Mouse (Mus musculus) MEL (cell line): ENCODE results near the gene Pard3b. TPM values are rescaled to one million over a fixed set of nuclear protein-coding genes. Genes with fewer than 3 reads are reported as not detected.

Source experiments
- DNase-seq: peaks from one replicate; pipeline ENCODE4 v3.0.0; 2011; ENCODE audit warnings: low read depth, low spot score
- H3K27ac ChIP-seq: 2 replicates; pipeline ENCODE4 v1.5.1; 2012; ENCODE audit warnings: low read depth, mild to moderate bottlenecking, control low read depth, low read length, moderate library complexity; ENCODE audit not compliant: control insufficient read depth
- H3K27me3 ChIP-seq, 2 experiments: fragments of 150-350 bp in 1 of 2; sonication (generic) in 1 of 2; 2 replicates each; pipeline ENCODE4 v1.6.1; 2012; ENCODE audit warnings: low read length in 2 of 2, mild to moderate bottlenecking in 2 of 2, improper control_type of control experiment in 1 of 2, moderate library complexity in 1 of 2; ENCODE audit not compliant: insufficient read depth in 2 of 2, control insufficient read depth in 1 of 2
- H3K36me3 ChIP-seq, 2 experiments: 2 replicates each; pipeline ENCODE4 v1.6.1; 2012 to 2014; ENCODE audit warnings: low read length in 2 of 2, improper control_type of control experiment in 1 of 2, inconsistent platforms in 1 of 2, mild to moderate bottlenecking in 1 of 2; ENCODE audit not compliant: insufficient read depth in 2 of 2, control insufficient read depth in 1 of 2
- H3K4me1 ChIP-seq, 2 experiments: fragments of 150-350 bp in 1 of 2; sonication (generic) in 1 of 2; 2 replicates each; pipeline ENCODE4 v1.6.1; 2012; ENCODE audit warnings: low read length in 2 of 2, improper control_type of control experiment in 1 of 2, mild to moderate bottlenecking in 1 of 2; ENCODE audit not compliant: insufficient read depth in 2 of 2, control insufficient read depth in 1 of 2
- H3K4me3 ChIP-seq, 2 experiments: fragments of 150-350 bp in 1 of 2; sonication (generic) in 1 of 2; 2 replicates each; pipeline ENCODE4 v1.5.1; 2012; ENCODE audit warnings: low read depth in 2 of 2, low read length in 2 of 2, mild to moderate bottlenecking in 2 of 2, moderate library complexity in 2 of 2, control low read depth in 1 of 2, improper control_type of control experiment in 1 of 2; ENCODE audit not compliant: control insufficient read depth in 1 of 2, insufficient read depth in 1 of 2
- H3K79me2 ChIP-seq: 2 replicates; pipeline ENCODE4 v1.6.1; 2012; ENCODE audit warnings: mild to moderate bottlenecking, low read length, moderate library complexity; ENCODE audit not compliant: control insufficient read depth, poor library complexity, insufficient read depth
- H3K9ac ChIP-seq: 2 replicates; pipeline ENCODE4 v1.6.1; 2012; ENCODE audit warnings: low read depth, mild to moderate bottlenecking, control low read depth, low read length, moderate library complexity; ENCODE audit not compliant: control insufficient read depth, poor library complexity, severe bottlenecking
- H3K9me3 ChIP-seq: fragments of 150-350 bp; sonication (generic); replicated peaks from 2 replicates; pipeline ENCODE4 v1.6.1; 2012; ENCODE audit warnings: mild to moderate bottlenecking, low read length, improper control_type of control experiment, moderate library complexity; ENCODE audit not compliant: insufficient read depth
- BHLHE40 ChIP-seq: IDR thresholded peaks from 2 replicates; pipeline ENCODE4 v1.6.1; 2012; ENCODE audit warnings: low read depth, mild to moderate bottlenecking, inconsistent platforms, low read length, improper control_type of control experiment, borderline replicate concordance
- CHD2 ChIP-seq: IDR thresholded peaks from 2 replicates; pipeline ENCODE4 v1.6.1; 2011; ENCODE audit warnings: low read length, improper control_type of control experiment
- E2F4 ChIP-seq: IDR thresholded peaks from 2 replicates; pipeline ENCODE4 v1.6.1; 2011; ENCODE audit warnings: low read depth, low read length, improper control_type of control experiment, borderline replicate concordance
- ELF1 ChIP-seq: IDR thresholded peaks from 2 replicates; pipeline ENCODE4 v1.6.1; 2014; ENCODE audit warnings: low read depth, mild to moderate bottlenecking, inconsistent platforms, low read length, improper control_type of control experiment, moderate library complexity
- EP300 ChIP-seq, 2 experiments: IDR thresholded peaks; 2 replicates each; pipeline ENCODE4 v1.6.1; 2011; ENCODE audit warnings: improper control_type of control experiment in 2 of 2, low read length in 2 of 2, low read depth in 1 of 2, mild to moderate bottlenecking in 1 of 2
- ETS1 ChIP-seq: IDR thresholded peaks from 2 replicates; pipeline ENCODE4 v1.6.1; 2012; ENCODE audit warnings: low read depth, mild to moderate bottlenecking, inconsistent platforms, low read length, improper control_type of control experiment, moderate library complexity
- GATA1 ChIP-seq: IDR thresholded peaks from 2 replicates; pipeline ENCODE4 v1.6.1; 2011; ENCODE audit warnings: low read depth, low read length, improper control_type of control experiment
- HCFC1 ChIP-seq: IDR thresholded peaks from 2 replicates; pipeline ENCODE4 v1.6.1; 2012; ENCODE audit warnings: low read depth, mild to moderate bottlenecking, inconsistent platforms, low read length, improper control_type of control experiment, moderate library complexity
- KAT2A ChIP-seq: conservative IDR thresholded peaks from 2 replicates; pipeline ENCODE4 v1.6.1; 2012; ENCODE audit warnings: low read depth, low read length, improper control_type of control experiment, inconsistent platforms
- MAFK ChIP-seq: IDR thresholded peaks from 2 replicates; pipeline ENCODE4 v1.6.1; 2011; ENCODE audit warnings: low read depth, mild to moderate bottlenecking, low read length, improper control_type of control experiment, borderline replicate concordance
- MAZ ChIP-seq: IDR thresholded peaks from 2 replicates; pipeline ENCODE4 v1.6.1; 2012; ENCODE audit warnings: low read depth, mild to moderate bottlenecking, inconsistent platforms, low read length, improper control_type of control experiment
- MXI1 ChIP-seq: IDR thresholded peaks from 2 replicates; pipeline ENCODE4 v1.6.1; 2011; ENCODE audit warnings: mild to moderate bottlenecking, low read depth, low read length, improper control_type of control experiment
- MYC ChIP-seq: IDR thresholded peaks from 2 replicates; pipeline ENCODE4 v1.6.1; 2011; ENCODE audit warnings: low read depth, mild to moderate bottlenecking, low read length, improper control_type of control experiment, moderate library complexity
- RAD21 ChIP-seq: IDR thresholded peaks from 2 replicates; pipeline ENCODE4 v1.6.1; 2011; ENCODE audit warnings: mild to moderate bottlenecking, low read depth, low read length, improper control_type of control experiment
- SIN3A ChIP-seq: IDR thresholded peaks from 2 replicates; pipeline ENCODE4 v1.6.1; 2012; ENCODE audit warnings: low read length, improper control_type of control experiment, inconsistent platforms
- SMC3 ChIP-seq: IDR thresholded peaks from 2 replicates; pipeline ENCODE4 v1.6.1; 2011; ENCODE audit warnings: low read depth, low read length, improper control_type of control experiment
- TBP ChIP-seq: IDR thresholded peaks from 2 replicates; pipeline ENCODE4 v1.8.0; 2011; ENCODE audit warnings: low read depth, low read length, improper control_type of control experiment
- TCF12 ChIP-seq: IDR thresholded peaks from 2 replicates; pipeline ENCODE4 v1.6.1; 2014; ENCODE audit warnings: low read depth, mild to moderate bottlenecking, inconsistent platforms, low read length, improper control_type of control experiment, moderate library complexity
- USF1 ChIP-seq: IDR thresholded peaks from 2 replicates; pipeline ENCODE4 v1.6.1; 2014; ENCODE audit warnings: low read depth, mild to moderate bottlenecking, inconsistent platforms, low read length, improper control_type of control experiment, moderate library complexity
- ZC3H11A ChIP-seq: IDR thresholded peaks from 2 replicates; pipeline ENCODE4 v1.6.1; 2012; ENCODE audit warnings: low read depth, mild to moderate bottlenecking, inconsistent platforms, low read length, improper control_type of control experiment
- ZKSCAN1 ChIP-seq: IDR thresholded peaks from 2 replicates; pipeline ENCODE4 v1.6.1; 2012; ENCODE audit warnings: low read depth, mild to moderate bottlenecking, inconsistent platforms, low read length, improper control_type of control experiment, moderate library complexity
- ZMIZ1 ChIP-seq: IDR thresholded peaks from 2 replicates; pipeline ENCODE4 v1.6.1; 2012; ENCODE audit warnings: low read depth, mild to moderate bottlenecking, inconsistent platforms, low read length, improper control_type of control experiment, moderate library complexity
- ZNF384 ChIP-seq: IDR thresholded peaks from 2 replicates; pipeline ENCODE4 v1.6.1; 2012; ENCODE audit warnings: low read depth, mild to moderate bottlenecking, inconsistent platforms, low read length, improper control_type of control experiment
- polyA plus RNA-seq, 2 experiments: library from polyadenylated mRNA; stranded (reverse) in 1 of 2; unstranded in 1 of 2; fragments of >175 nt in 1 of 2; fragments of >200 nt in 1 of 2; gene quantifications; 2 replicates each; pipeline versions ENCODE4 v1.2.1 to v1.2.4; 2012; ENCODE audit warnings: low replicate concordance in 2 of 2, low read depth in 1 of 2; ENCODE audit not compliant: insufficient read length in 2 of 2, insufficient read depth in 1 of 2, missing spikeins in 1 of 2
- total RNA-seq: library from RNA; depleted of rRNA; stranded (reverse); fragments of 300-350 nt; gene quantifications from 2 replicates; pipeline ENCODE4 v1.2.3, GENCODE M21; 2012

Pard3b gene
- total and polyA plus RNA-seq, 3 experiments: not detected

GRCm38 (mm10) chr1:61962571-61962970, 323.9 kb downstream of the Pard3b start:
- no peaks in the 10 kb centered on the region for H3K79me2 ChIP-seq
- no peak overlapping the region for H3K27ac ChIP-seq
- no peak overlapping the region for H3K4me3 ChIP-seq
- no peaks in the 10 kb centered on the region for H3K27me3 ChIP-seq
- H3K4me1 ChIP-seq: no peaks in the 10 kb centered on the region
- DNase-seq: no peak
- no peak overlapping the region for H3K9ac ChIP-seq
- no peaks in the 10 kb centered on the region for H3K36me3 ChIP-seq
- TF ChIP-seq MAFK (no peak), ZNF384 (no peak), GATA1 (no peak), USF1 (no peak), SIN3A (no peak), SMC3 (no peak), TBP (no peak), ETS1 (no peak), MAZ (no peak), MXI1 (no peak), EP300 (IDR thresholded peaks at IDR 0.05; ENCODE audit: low read depth in 1 of 2, low read length in 2 of 2) (no peak), TCF12 (no peak)
- H3K9me3 ChIP-seq: no peaks in the 10 kb centered on the region

GRCm38 (mm10) chr1:61967124-61967523, 328.5 kb downstream of the Pard3b start:
- Histone ChIP-seq H3K9me3 (no peaks in the 10 kb centered on the region), H3K27ac (no peak overlapping the region), H3K4me3 (no peak overlapping the region), H3K4me1 (no peaks in the 10 kb centered on the region), H3K27me3 (no peaks in the 10 kb centered on the region), H3K36me3 (no peaks in the 10 kb centered on the region), H3K79me2 (no peaks in the 10 kb centered on the region), H3K9ac (no peak overlapping the region)
- no peak for DNase-seq
- TF ChIP-seq E2F4 (no peak), USF1 (no peak), HCFC1 (no peak), ZMIZ1 (no peak), ZC3H11A (no peak), MYC (no peak), MAFK (no peak), CHD2 (no peak), ZKSCAN1 (no peak), BHLHE40 (no peak), KAT2A (no peak), RAD21 (no peak), TBP (no peak), ELF1 (no peak)
